Mouse (Mus musculus): ENCODE measurements at regions not wholly inside any gene's neighbourhood (a gene's known extent, or its start where the extent isn't known, plus 50 kb on each side); places are given as distances from the start of the nearest gene placed in this dataset.
A peak's percentile ranks its signal among the peaks of the same experiment; 100 is the strongest.

DNA sequence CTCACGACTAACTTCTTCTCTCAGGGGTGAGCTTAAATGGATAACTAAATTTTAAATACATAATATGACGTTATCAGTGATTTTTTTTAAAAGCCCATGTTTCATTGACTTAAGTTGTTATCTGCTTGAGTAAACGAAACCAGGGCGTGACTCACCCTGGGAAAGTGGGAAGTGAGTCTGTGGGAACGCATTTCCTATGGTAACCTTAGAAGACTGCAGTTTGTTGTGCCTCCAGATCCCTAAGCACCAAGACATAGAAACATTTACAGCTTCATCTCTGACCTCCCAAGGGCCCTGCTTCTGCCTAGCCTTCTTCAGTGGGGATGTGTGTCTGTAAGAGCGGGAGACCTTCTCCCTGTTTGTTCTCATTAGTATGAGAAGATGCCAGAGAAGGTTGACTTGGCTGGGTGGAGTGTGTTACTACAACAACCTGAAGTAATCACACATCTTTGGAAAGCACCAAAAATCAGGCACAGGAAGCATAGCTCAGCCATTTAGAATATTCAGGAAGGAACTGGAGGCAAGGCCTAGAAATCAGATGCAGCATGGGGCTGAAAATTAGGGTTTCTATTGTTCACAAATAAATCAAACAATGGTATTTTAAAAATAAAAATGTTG lies 207.1 kb upstream of the Zpld1 start:
- TF ChIP-seq CTCF (IDR thresholded peaks at IDR 0.05) (no peak), EP300 (IDR thresholded peaks at IDR 0.05) (peak; percentile 68; the same call in 1 of the 2 replicates)
